Mouse (Mus musculus): ENCODE measurements around the gene Rpl27. TPM values are rescaled to one million over a fixed set of nuclear protein-coding genes. Genes with fewer than 3 reads are reported as not detected.
"Not testable (repeated sequence)": the region's sequence is repeated elsewhere in the genome, so short reads cannot be mapped to it uniquely, and the experiment has no call there.

The Rpl27 gene
- polyA plus RNA-seq, 1 experiment: 244 TPM

GRCm38 (mm10) chr11:101462583-101463440, 20.7 kb downstream of the Rpl27 start:
- H3K27ac ChIP-seq (ENCODE audit: insufficient read depth, low read depth, low read length): peak overlapping the region; percentile 91; the same call in 1 of the 2 replicates
- WGBS: 17% methylated on average over 13 of the region's 13 CpGs
- H3K27me3 ChIP-seq (ENCODE audit: control insufficient read depth, insufficient read depth, low read length): no peaks in the 10 kb centered on the region
- peaks cover 15% of the 10 kb centered on the region for H3K4me1 ChIP-seq (ENCODE audit: control insufficient read depth, insufficient read depth, insufficient read length, low read length)
- peaks cover 44% of the 10 kb centered on the region for H3K36me3 ChIP-seq (ENCODE audit: control insufficient read depth, insufficient read depth, low read length)
- no peak for TF ChIP-seq CTCF (IDR thresholded peaks at IDR 0.05; ENCODE audit: extremely low read depth, insufficient read length, insufficient replicate concordance, low read depth, low read length)
- no peak for TF ChIP-seq POLR2A (IDR thresholded peaks at IDR 0.05; ENCODE audit: low read depth, low read length)
- H3K4me3 ChIP-seq (ENCODE audit: low read depth, low read length): no peak overlapping the region

- 3% methylated on average over 12 of the region's 12 CpGs for WGBS
- Histone ChIP-seq H3K4me1 (ENCODE audit: control insufficient read depth, insufficient read depth, insufficient read length, low read length) (peaks cover 15% of the 10 kb centered on the region), H3K36me3 (ENCODE audit: control insufficient read depth, insufficient read depth, low read length) (peaks cover 28% of the 10 kb centered on the region), H3K27me3 (ENCODE audit: control insufficient read depth, insufficient read depth, low read length) (no peaks in the 10 kb centered on the region), H3K4me3 (ENCODE audit: low read depth, low read length) (peak within 1 kb of the TSS; percentile 97), H3K27ac (ENCODE audit: insufficient read depth, low read depth, low read length) (peak within 1 kb of the TSS; percentile 91)
- no peak for TF ChIP-seq POLR2A (IDR thresholded peaks at IDR 0.05; ENCODE audit: low read depth, low read length)
- TF ChIP-seq CTCF (IDR thresholded peaks at IDR 0.05; ENCODE audit: extremely low read depth, insufficient read length, insufficient replicate concordance, low read depth, low read length): no peak
Measured at GRCm38 (mm10) chr11:101464211-101465100, 22.4 kb downstream of the Rpl27 start, which contains the start of gene Rnd2. Rnd2 (plus strand) TSS chr11:101464999.

GRCm38 (mm10) chr11:101465101-101465868, 23.2 kb downstream of the Rpl27 start:
- Histone ChIP-seq H3K4me1 (ENCODE audit: control insufficient read depth, insufficient read depth, insufficient read length, low read length) (peaks cover 15% of the 10 kb centered on the region), H3K4me3 (ENCODE audit: low read depth, low read length) (peak overlapping the region; percentile 97), H3K36me3 (ENCODE audit: control insufficient read depth, insufficient read depth, low read length) (peaks cover 19% of the 10 kb centered on the region), H3K27ac (ENCODE audit: insufficient read depth, low read depth, low read length) (peak overlapping the region; percentile 91), H3K27me3 (ENCODE audit: control insufficient read depth, insufficient read depth, low read length) (no peaks in the 10 kb centered on the region)
- TF ChIP-seq POLR2A (IDR thresholded peaks at IDR 0.05; ENCODE audit: low read depth, low read length) (no peak), CTCF (IDR thresholded peaks at IDR 0.05; ENCODE audit: extremely low read depth, insufficient read length, insufficient replicate concordance, low read depth, low read length) (no peak)
- under 1% methylated on average over 51 of the region's 51 CpGs for WGBS

DNA sequence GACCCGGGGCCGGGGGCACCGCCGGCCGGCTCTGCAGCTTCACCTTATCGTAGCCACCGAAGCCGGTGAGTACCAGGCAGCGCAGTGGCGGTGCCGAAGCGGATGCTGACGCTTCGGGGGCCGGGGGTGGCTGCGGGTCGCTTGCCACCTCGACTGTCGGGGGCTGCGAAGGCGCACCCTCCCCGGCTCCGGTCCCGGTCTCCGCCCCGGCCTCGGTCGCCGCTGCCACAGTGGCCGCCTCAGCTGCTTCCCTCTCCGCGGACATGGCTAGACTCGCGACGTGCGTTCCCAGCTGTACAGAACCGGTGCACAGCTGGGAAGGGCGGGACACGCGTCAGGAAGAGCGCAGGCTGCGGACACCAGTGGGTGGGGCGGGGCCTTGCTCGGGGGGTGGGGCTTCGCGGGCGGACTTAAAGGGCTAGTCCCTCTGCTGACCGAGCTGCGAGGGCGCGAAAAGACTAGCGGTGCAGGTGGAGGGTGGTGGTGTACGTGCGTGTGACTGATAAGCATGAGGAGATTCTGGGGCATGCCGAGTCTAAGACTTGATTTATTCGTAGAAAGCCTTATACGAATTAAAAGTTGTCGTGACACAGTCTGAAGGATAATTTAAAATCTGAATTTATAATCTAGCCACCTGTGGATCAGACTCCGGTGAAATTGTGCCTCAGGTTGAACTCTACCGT, 23.9 kb downstream of the Rpl27 start, which contains the start of gene Vat1:
Gene Vat1 (minus strand): TSS at position 362 of the 683 bp plus-strand sequence.
- Histone ChIP-seq H3K36me3 (ENCODE audit: control insufficient read depth, insufficient read depth, low read length) (peaks cover 16% of the 10 kb centered on the region), H3K4me1 (ENCODE audit: control insufficient read depth, insufficient read depth, insufficient read length, low read length) (peaks cover 15% of the 10 kb centered on the region), H3K27me3 (ENCODE audit: control insufficient read depth, insufficient read depth, low read length) (no peaks in the 10 kb centered on the region), H3K4me3 (ENCODE audit: low read depth, low read length) (peak within 1 kb of the TSS; percentile 97), H3K27ac (ENCODE audit: insufficient read depth, low read depth, low read length) (peak within 1 kb of the TSS; percentile 91)
- TF ChIP-seq POLR2A (IDR thresholded peaks at IDR 0.05; ENCODE audit: low read depth, low read length) (peak; percentile 21; the same call in 1 of the 2 replicates), CTCF (IDR thresholded peaks at IDR 0.05; ENCODE audit: extremely low read depth, insufficient read length, insufficient replicate concordance, low read depth, low read length) (peak; percentile 14; the same call in 1 of the 2 replicates)
- WGBS: 1% methylated on average over 60 of the region's 60 CpGs

GRCm38 (mm10) chr11:101466552-101466950, 24.5 kb downstream of the Rpl27 start:
- 53% methylated on average over 5 of the region's 5 CpGs for WGBS
- H3K4me3 ChIP-seq (ENCODE audit: low read depth, low read length): not testable (repeated sequence)

More at GRCm38 (mm10) chr11:101466552-101466950, 24.5 kb downstream of the Rpl27 start:
- H3K27me3 ChIP-seq (ENCODE audit: control insufficient read depth, insufficient read depth, low read length); H3K27ac ChIP-seq (ENCODE audit: insufficient read depth, low read depth, low read length): not testable (repeated sequence)
- peaks cover 15% of the 10 kb centered on the region for H3K4me1 ChIP-seq (ENCODE audit: control insufficient read depth, insufficient read depth, insufficient read length, low read length)
- peaks cover 11% of the 10 kb centered on the region for H3K36me3 ChIP-seq (ENCODE audit: control insufficient read depth, insufficient read depth, low read length)
